Mouse (Mus musculus) ES-CJ7 (cell line): ENCODE results near the gene Myg1.

Source experiments
- DNase-seq: peaks from one replicate; pipeline ENCODE4 v3.0.0; 2011; ENCODE audit warnings: low read depth, low spot score

Gene Myg1

GRCm38 (mm10) chr15:102344490-102344889 is 13.0 kb downstream of the Myg1 start:
- no peak for DNase-seq

- DNase-seq = peak; percentile 69
Measured at GRCm38 (mm10) chr15:102346444-102346843, 14.9 kb downstream of the Myg1 start.

- peak; percentile 99 for DNase-seq
Measured at GRCm38 (mm10) chr15:102350138-102350941, 18.8 kb downstream of the Myg1 start, which contains the start of gene Aaas. Gene Aaas (minus strand): TSS chr15:102350771.

GRCm38 (mm10) chr15:102350942-102351291 is 19.4 kb downstream of the Myg1 start:
- DNase-seq = no peak

GRCm38 (mm10) chr15:102352177-102352576 is 20.7 kb downstream of the Myg1 start:
- no peak for DNase-seq

GRCm38 (mm10) chr15:102353986-102354385 is 22.5 kb downstream of the Myg1 start:
- DNase-seq = no peak

- peak; percentile 54 for DNase-seq
Measured at GRCm38 (mm10) chr15:102355134-102355870, 23.8 kb downstream of the Myg1 start.

GRCm38 (mm10) chr15:102355871-102356441 is 24.4 kb downstream of the Myg1 start:
- DNase-seq = peak; percentile 65

GRCm38 (mm10) chr15:102356501-102357325 is 25.2 kb downstream of the Myg1 start:
- peak; percentile 48 for DNase-seq

GRCm38 (mm10) chr15:102358126-102358525 is 26.6 kb downstream of the Myg1 start:
- peak; percentile 85 for DNase-seq

GRCm38 (mm10) chr15:102358834-102359233 is 27.3 kb downstream of the Myg1 start:
- DNase-seq = no peak

- no peak for DNase-seq
Measured at GRCm38 (mm10) chr15:102362648-102363047, 31.1 kb downstream of the Myg1 start.

- no peak for DNase-seq
Measured at GRCm38 (mm10) chr15:102364678-102365077, 33.2 kb downstream of the Myg1 start.

- DNase-seq = no peak
Measured at GRCm38 (mm10) chr15:102366238-102366637, 34.7 kb downstream of the Myg1 start.

- DNase-seq = no peak
Measured at GRCm38 (mm10) chr15:102366733-102367344, 35.3 kb downstream of the Myg1 start, which contains the start of gene Sp7. Gene Sp7 (minus strand): TSS chr15:102367182.

GRCm38 (mm10) chr15:102369972-102370371 is 38.5 kb downstream of the Myg1 start:
- no peak for DNase-seq

- no peak for DNase-seq
Measured at GRCm38 (mm10) chr15:102370727-102371126, 39.2 kb downstream of the Myg1 start.

- no peak for DNase-seq
Measured at GRCm38 (mm10) chr15:102376453-102377162, 45.1 kb downstream of the Myg1 start.

- peak; percentile 90 for DNase-seq
Measured at GRCm38 (mm10) chr15:102377163-102377543, 45.6 kb downstream of the Myg1 start.

GRCm38 (mm10) chr15:102377810-102378262 is 46.3 kb downstream of the Myg1 start:
- peak; percentile 59 for DNase-seq
